Mouse (Mus musculus) heart, adult 18-20 months (tissue): ENCODE results near the gene Fam45a. TPM values are rescaled to one million over a fixed set of nuclear protein-coding genes. Genes with fewer than 3 reads are reported as not detected.

Experiments used
- DNase-seq, 2 experiments: peaks; one replicate each; pipeline ENCODE4 v3.0.0; 2021 to 2022; ENCODE audit warnings: mixed read lengths in 1 of 2
- long read RNA-seq, 2 experiments: library from polyadenylated mRNA; stranded (forward); transcript quantifications; one replicate each; pipeline ENCODE4 v2.0.0; 2021
- total RNA-seq, 2 experiments: library from RNA; stranded (reverse); gene quantifications; 2 replicates each; pipeline ENCODE4 v1.2.3; 2021

Fam45a gene
- total RNA-seq = 10 to 100 TPM; 15.5 to 17.0 TPM
- long read RNA-seq, experiment 1, transcript Fam45a-201 (9 exons, 2,307 nt) = major isoform, 15 of 19 reads
- long read RNA-seq, experiment 1, partial matches to known transcripts = 0 of 19 reads
- long read RNA-seq, experiment 1, other reads (novel, unspliced or antisense) = 3 of 19 reads
- long read RNA-seq, experiment 2, transcript Fam45a-201 (9 exons, 2,307 nt) = major isoform, 7 of 9 reads
- long read RNA-seq, experiment 2, partial matches to known transcripts = 0 of 9 reads
- long read RNA-seq, experiment 2, other reads (novel, unspliced or antisense) = 2 of 9 reads

DNA sequence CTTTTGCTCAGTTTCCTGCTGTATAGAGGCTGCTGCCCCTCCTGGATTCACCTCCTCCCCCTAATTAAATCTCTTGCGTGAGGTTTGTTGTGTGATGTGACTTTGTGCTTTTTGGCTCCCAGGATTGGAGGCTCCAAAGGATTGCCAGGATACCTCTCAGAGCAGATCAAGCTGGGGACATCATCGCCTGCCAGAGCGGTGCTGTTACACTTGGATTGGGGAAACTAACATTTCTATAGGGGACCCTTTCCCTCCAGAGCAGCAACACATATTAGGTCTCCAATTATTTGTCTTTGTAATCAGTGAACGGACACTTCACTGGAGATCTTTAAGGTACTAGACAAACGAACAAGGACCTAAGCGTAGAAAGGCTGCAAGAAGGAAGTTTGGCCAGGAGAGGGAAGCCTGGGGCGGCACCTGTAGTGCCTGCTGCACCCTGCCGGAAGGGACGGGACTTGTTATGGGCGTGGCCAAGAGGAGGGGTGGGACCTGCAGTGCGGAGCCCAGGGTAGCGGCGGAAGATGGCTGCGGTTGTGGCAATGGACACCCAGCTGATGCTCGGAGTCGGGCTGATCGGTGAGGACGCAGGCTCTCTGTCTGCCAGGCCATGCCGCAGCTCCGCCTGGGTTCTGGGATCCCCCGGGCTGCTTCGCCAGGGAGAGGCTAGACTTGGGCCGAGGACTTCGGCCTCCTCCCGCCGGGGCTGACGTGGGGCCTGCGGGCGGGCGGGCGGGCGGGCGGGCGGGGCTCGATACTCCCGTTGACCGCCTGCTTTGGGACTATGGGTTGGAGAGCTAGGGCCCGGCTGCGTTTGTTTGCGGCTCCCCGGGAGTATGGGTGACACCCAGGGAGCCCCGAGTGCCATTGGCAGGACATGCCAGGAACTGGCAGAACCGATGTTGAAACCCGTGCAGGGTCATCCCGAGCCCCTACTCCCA is at the start of gene Fam45a:
Gene Fam45a (plus strand): TSS at position 488 of the 938 bp plus-strand sequence.
- peak; percentile 96 for DNase-seq

DNA sequence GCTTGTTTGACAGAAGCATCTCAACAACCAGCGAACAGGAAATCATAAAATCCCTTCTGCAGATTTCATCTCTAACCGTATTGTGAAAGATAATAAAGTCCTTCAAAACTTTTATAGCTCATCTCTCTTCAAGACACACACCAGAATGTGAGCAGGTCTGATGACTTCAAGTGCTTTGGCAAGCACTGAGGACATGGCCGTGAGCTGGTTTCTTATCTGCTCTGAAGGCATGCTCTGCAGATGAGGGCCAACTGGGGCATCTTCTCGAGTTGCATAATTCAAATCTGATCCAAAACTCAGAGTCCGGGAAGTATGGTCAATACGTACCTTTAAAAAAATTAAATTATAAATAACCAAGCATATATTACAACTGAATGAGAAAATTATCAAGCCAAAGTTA is 38.0 kb upstream of the Fam45a start:
- DNase-seq = peak; percentile 20 to 45

GRCm38 (mm10) chr19:60782034-60782433 is 29.4 kb upstream of the Fam45a start:
- DNase-seq = no peak

DNA sequence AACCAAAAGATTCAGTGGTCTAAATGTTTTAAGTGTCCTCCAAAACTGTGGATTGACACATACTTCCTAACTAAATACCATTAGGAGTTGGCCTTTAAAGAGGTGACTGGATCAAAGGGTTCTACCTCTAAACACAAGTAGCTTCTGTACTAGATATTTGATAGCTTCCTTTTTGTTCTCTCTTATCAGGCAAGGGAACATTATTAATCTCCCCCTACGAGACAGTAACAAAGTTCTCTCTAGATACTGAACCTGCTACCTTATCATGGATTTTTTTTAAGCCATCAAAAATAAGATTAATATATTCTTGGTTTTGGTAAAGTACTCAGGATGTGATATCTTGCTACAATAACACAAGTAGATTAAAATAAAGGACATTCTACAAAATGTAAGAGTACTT is 26.7 kb upstream of the Fam45a start:
- DNase-seq = no peak

DNA sequence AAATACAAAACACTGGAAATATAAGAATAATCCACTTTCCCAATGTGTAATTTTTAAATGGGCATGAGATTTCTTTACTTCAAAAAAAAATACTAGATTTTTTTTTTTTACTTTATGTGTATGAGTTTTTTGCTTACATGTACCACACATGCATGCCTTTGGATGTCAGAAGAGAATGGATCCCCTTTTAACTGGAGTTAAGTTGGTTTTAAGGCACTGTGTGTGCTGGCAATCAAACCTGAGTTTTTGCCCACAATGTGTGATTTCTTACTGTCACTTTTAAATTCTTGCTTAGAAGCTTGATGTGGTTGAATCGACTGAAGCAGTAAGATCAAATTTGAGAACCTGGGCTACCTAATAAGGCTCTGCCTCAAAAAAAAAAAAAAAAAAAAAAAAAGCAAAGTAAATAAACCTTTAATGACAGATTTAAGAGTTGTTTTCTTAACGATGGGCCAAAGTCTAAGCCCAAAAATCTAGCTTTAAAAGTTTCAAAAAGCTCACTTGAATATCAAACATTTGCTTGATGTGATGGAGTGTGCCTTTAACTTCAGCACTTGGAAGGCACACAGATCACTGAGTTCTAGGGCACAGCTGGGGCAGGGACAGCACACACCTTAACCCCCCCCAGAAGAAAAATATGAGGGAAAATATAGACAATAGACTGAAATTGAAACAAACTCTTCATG is 23.8 kb upstream of the Fam45a start:
- no peak for DNase-seq

- no peak for DNase-seq
Measured at GRCm38 (mm10) chr19:60788214-60788960, 23.0 kb upstream of the Fam45a start.

- DNase-seq = peak in 1 of 2 experiments; percentile 21
Measured at GRCm38 (mm10) chr19:60789452-60789851, 21.9 kb upstream of the Fam45a start.

GRCm38 (mm10) chr19:60789919-60790506 is 21.4 kb upstream of the Fam45a start:
- DNase-seq = peak; percentile 57 to 66

GRCm38 (mm10) chr19:60790551-60791161 is 20.7 kb upstream of the Fam45a start, which contains the start of gene Eif3a:
TSS of gene Eif3a (minus strand) at chr19:60790658.
- DNase-seq = peak; percentile 95 to 96

DNA sequence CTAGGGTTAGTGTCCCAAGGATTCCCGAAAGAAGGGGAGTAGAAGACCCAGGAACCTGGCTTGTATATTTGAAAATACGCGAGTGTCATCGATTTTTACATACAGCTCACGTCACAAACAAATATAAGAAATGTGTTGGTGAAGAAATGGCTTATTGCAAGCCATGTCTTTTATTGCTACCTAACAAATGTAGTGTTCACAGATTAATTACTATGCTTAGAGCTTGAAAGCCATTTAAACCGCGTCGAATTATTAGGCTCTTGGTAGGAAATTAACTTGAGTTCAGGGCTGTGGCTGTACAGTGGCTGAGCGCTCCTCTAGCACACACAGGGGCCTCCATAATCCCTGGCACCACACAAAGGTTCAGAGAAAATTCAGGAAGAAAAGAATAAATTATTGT is 20.2 kb upstream of the Fam45a start:
- DNase-seq = no peak

GRCm38 (mm10) chr19:60793170-60793707 is 18.1 kb upstream of the Fam45a start:
- DNase-seq = no peak

DNA sequence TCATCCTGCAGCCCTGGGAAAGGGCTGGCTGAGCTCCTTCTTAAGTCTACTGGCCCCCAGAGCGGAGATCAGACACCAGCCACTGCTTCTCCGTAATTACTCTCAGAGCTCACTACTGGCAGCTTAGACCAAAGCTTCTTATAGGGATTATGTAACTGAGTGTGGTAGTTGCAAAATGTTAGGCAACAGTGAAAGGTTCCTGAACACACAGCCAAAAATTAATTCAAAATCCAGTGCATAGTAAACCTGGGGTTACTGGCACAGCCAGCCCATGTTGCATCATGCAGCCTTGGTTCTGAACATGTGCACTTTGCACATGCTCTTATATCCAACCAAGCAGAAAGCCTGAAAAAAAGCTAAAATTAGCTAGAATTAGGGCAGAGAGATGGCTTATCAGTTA is 16.1 kb upstream of the Fam45a start:
- DNase-seq = no peak

- DNase-seq = no peak
Measured at GRCm38 (mm10) chr19:60797415-60797814, 14.0 kb upstream of the Fam45a start.

DNA sequence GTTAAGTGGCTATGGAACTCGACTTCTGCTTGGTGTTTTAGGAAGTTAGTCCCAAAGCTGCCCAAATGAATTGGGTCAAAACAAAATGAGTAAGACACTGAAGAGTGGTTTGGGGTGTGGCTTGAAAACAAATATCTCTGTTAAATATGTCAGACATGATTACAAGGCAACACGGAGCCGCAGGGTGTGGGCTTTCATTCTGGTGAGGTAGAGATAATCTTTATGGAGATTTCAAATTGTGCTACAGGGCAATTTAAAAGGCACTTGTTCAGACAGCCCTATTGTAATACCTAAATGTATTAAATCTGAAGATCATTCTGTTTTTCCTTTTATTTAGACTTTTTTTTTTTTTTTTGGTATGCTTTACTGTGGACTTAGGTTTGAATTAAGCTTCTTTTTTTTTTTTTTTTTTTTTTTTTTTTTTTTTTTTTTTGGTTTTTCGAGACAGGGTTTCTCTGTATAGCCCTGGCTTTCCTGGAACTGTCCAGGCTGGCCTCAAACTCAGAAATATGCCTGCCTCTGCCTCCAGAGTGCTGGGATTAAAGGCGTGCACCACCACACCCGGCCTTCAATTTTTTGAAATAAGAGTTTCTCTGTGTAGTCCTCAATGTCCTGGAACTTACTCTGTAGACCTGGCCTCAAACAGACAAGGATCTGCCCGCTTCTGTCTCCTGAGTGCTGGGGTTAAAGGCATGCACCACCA is 11.4 kb upstream of the Fam45a start:
- no peak for DNase-seq

GRCm38 (mm10) chr19:60804903-60805302 is 6.5 kb upstream of the Fam45a start:
- no peak for DNase-seq

- no peak for DNase-seq
Measured at GRCm38 (mm10) chr19:60809927-60810326, 1.5 kb upstream of the Fam45a start.

DNA sequence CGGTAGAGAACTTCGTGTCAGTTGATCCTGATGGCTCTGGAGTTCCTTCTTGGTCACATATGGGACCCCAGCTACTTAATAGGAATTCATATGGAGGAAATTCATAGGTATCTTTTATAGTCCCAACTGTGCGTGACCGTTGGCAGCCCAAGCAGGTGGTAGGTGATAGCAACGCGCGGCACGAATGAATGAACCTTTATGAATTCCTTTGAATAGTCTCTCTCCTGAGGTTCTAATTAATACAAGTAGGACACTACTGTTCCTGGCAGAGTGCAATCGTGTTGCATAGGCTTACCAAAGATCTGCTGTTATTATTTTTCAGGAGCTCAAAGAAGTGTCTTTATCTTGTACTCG is 628 bp downstream of the Fam45a start:
- no peak for DNase-seq

DNA sequence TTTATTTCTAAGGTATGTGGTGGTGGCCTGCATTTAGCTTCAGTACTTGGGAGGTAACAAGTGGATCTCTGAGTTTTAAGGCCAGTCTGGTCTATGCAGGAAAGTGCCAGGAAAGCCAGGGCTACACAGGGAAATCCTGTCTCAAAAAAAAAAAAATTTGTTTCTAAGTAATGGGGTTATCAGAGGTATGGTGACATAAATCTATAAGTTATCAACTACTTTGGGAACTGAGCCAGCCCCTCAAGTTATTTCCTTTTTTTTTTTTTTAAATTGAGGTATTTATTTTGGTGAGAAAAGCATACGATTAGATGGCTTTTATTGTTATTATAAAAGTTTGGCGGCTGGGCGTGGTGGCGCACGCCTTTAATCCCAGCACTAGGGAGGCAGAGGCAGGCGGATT is 1.7 kb downstream of the Fam45a start:
- DNase-seq = no peak

DNA sequence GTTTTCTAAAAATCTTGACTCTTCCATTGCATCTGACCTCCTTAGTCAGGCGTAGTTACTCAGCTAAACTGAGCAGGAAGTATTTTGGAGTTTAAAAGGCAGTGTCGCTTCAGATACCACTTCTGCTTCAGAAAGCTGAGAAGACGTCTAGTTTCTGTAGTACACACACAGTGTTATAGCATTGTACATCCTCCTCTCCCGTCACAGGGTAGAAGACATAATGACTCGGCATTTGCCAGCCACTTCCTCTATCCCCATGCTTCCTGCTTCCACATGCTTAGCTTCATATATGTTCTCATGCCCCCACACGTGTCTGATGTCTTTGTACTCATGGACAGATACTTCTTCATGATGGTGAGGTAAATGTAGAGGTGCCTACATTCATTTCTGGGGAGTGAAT is 7.3 kb downstream of the Fam45a start:
- peak in 1 of 2 experiments; percentile 18 for DNase-seq

DNA sequence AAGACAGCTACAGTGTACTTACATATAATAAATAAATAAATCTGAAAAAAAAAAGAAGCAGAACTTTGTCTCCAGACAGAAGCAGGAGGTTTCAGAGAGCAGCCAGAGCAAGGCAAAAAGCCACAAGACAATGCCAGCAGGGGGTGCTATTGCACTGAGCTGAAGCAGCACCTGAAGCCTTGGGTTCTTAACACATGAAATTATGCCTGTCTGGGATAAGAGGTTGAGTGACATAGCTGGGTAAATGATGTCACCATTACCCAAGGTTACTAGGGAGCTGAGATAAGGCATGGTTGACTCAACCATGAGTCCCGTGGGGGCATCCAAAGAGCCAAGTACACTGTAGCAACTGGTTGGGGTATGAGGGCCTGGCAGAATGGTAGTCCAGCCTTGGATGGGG is 26.4 kb downstream of the Fam45a start:
- DNase-seq = peak; percentile 42 to 82
